Mouse (Mus musculus) bone marrow, adult 2 months (tissue): ENCODE data around the gene Ikbip. TPM values are rescaled to one million over a fixed set of nuclear protein-coding genes. Genes with fewer than 3 reads are reported as not detected.

Source experiments
- H3K27ac ChIP-seq: fragments of 200-500 bp; 2 replicates; pipeline ENCODE4 v1.5.1; 2012; ENCODE audit warnings: low read depth, mild to moderate bottlenecking, control low read depth, inconsistent platforms, low read length; ENCODE audit not compliant: control insufficient read depth, poor library complexity, insufficient read depth
- H3K4me1 ChIP-seq: fragments of 200-500 bp; 2 replicates; pipeline ENCODE4 v1.6.1; 2011; ENCODE audit warnings: low read length; ENCODE audit not compliant: control insufficient read depth, insufficient read depth
- H3K4me3 ChIP-seq: fragments of 200-500 bp; replicated peaks from 2 replicates; pipeline ENCODE3; 2011; ENCODE audit warnings: mild to moderate bottlenecking, low read depth, low read length, control low read depth; ENCODE audit not compliant: control insufficient read depth
- CTCF ChIP-seq: fragments of 200-500 bp; IDR thresholded peaks from 2 replicates; pipeline ENCODE4 v1.5.1; 2011; ENCODE audit warnings: low read length, control low read depth; ENCODE audit not compliant: control insufficient read depth, insufficient read depth
- POLR2A ChIP-seq: fragments of 200-500 bp; IDR thresholded peaks from 2 replicates; pipeline ENCODE4 v1.6.1; 2011; ENCODE audit warnings: low read depth, mild to moderate bottlenecking, control low read depth, low read length, borderline replicate concordance; ENCODE audit not compliant: control insufficient read depth
- WGBS: fragments of 180-500 bp; shearing (Covaris S2); methylation state at CpG from one replicate; pipeline ENCODE4 v1.1.7; 2018; 5-methylcytosine and 5-hydroxymethylcytosine counted together
- polyA plus RNA-seq: library from polyadenylated mRNA; stranded (reverse); fragments of >200 nt; gene quantifications from 2 replicates; pipeline ENCODE4 v1.2.4, GENCODE M21; 2011; ENCODE audit warnings: low replicate concordance; ENCODE audit not compliant: missing spikeins, insufficient read depth, insufficient read length

The Ikbip gene
- polyA plus RNA-seq, 1 experiment, result 8.8 TPM

GRCm38 (mm10) chr10:91139148-91139766 lies 56.5 kb downstream of the Ikbip start:
- no peak for TF ChIP-seq POLR2A
- no peak for TF ChIP-seq CTCF
- 68% methylated on average over 14 of the region's 14 CpGs for WGBS
- no peak overlapping the region for H3K4me3 ChIP-seq
- H3K4me1 ChIP-seq, result no peaks in the 10 kb centered on the region; the same call in 1 of the 2 replicates
- no peak overlapping the region for H3K27ac ChIP-seq

- TF ChIP-seq POLR2A, result no peak
- no peak for TF ChIP-seq CTCF
- Histone ChIP-seq H3K4me1 (no peaks in the 10 kb centered on the region; the same call in 1 of the 2 replicates), H3K4me3 (no peak overlapping the region), H3K27ac (no peak overlapping the region)
- 17% methylated on average over 2 of the region's 2 CpGs for WGBS
Measured at GRCm38 (mm10) chr10:91141564-91141963, 58.8 kb downstream of the Ikbip start.

- TF ChIP-seq POLR2A, result no peak
- no peak for TF ChIP-seq CTCF
- H3K27ac ChIP-seq, result no peak overlapping the region
- no peak overlapping the region for H3K4me3 ChIP-seq
- H3K4me1 ChIP-seq, result no peaks in the 10 kb centered on the region; the same call in 1 of the 2 replicates
- 54% methylated on average over 10 of the region's 10 CpGs for WGBS
Measured at GRCm38 (mm10) chr10:91142654-91143191, 60.0 kb downstream of the Ikbip start.

- WGBS, result 53% methylated on average over 18 of the region's 18 CpGs
Measured at GRCm38 (mm10) chr10:91143313-91144230, 60.8 kb downstream of the Ikbip start.

GRCm38 (mm10) chr10:91145413-91145812 lies 62.7 kb downstream of the Ikbip start:
- H3K27ac ChIP-seq, result 0 out of 2 replicates have a peak overlapping the region, but pooled peaks have one; percentile 10
- H3K4me3 ChIP-seq, result no peak overlapping the region
- no peaks in the 10 kb centered on the region; the same call in 1 of the 2 replicates for H3K4me1 ChIP-seq
- TF ChIP-seq POLR2A (no peak), CTCF (no peak)
- WGBS, result 94% methylated on average over 7 of the region's 7 CpGs

More at GRCm38 (mm10) chr10:91143313-91144230, 60.8 kb downstream of the Ikbip start:
- H3K4me1 ChIP-seq, result no peaks in the 10 kb centered on the region; the same call in 1 of the 2 replicates
- no peak for TF ChIP-seq POLR2A
- no peak for TF ChIP-seq CTCF
- no peak overlapping the region for H3K4me3 ChIP-seq
- no peak overlapping the region for H3K27ac ChIP-seq

Other genes with a start within 250 kb of the Ikbip start
- 34.6 and 35.4 TPM in 2 replicates for gene Apaf1, start 170 bp upstream of the Ikbip start, polyA plus RNA-seq
- gene Slc25a3, start 41.1 kb downstream of the Ikbip start, polyA plus RNA-seq, result 177 and 223 TPM in 2 replicates
- gene Tmpo, start 98.4 kb downstream of the Ikbip start, polyA plus RNA-seq, result 212 and 250 TPM in 2 replicates